Mouse (Mus musculus): ENCODE data around the gene Mertk. TPM values are rescaled to one million over a fixed set of nuclear protein-coding genes. Genes with fewer than 3 reads are reported as not detected.

Gene Mertk
- total and polyA plus RNA-seq, 3 experiments, result 0.05 TPM; not detected in 2

DNA sequence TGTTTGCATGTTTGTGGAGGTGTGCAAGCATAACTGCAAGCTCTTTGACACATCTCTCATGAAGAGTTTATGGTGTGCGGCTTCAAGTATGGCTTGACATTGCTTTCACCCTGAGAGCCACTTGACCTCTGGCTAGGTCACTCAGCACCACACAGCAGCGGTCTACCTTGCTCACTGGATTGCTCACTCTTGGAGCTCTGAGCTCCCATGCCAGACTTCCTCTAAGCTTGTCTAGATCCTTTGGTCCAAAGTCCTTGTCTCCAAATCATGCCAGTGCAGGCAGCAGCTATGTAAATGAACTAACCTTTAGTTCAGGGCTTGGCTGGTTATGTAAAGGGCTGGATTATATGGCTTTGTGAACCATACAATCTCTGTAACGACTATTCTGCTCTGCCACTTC, 2.3 kb upstream of the Mertk start:
- Histone ChIP-seq H3K27me3 (replicated peaks) (no peaks in the 10 kb centered on the region), H3K4me1 (ENCODE audit: control insufficient read depth in 1 of 2, insufficient read depth in 2 of 2) (peaks cover 0 to 4% of the 10 kb centered on the region in 2 experiments; a peak in 2 of 4 replicates), H3K4me2 (ENCODE audit: insufficient read depth, low read depth, poor library complexity, severe bottlenecking) (no peak overlapping the region), H3K4me3 (replicated peaks in 1 of 3; ENCODE audit: low read depth in 2 of 3, low read length in 2 of 3, poor library complexity in 1 of 3) (no peak overlapping the region), H3K36me3 (replicated peaks in 1 of 2; ENCODE audit: control insufficient read depth in 1 of 2, insufficient read depth in 1 of 2, low read length in 1 of 2) (no peaks in the 10 kb centered on the region), H3K79me2 (replicated peaks; ENCODE audit: control insufficient read depth, extremely low read depth, insufficient read depth, poor library complexity, severe bottlenecking) (no peaks in the 10 kb centered on the region), H3K9me3 (replicated peaks; ENCODE audit: low read length) (no peaks in the 10 kb centered on the region), H3K9ac (ENCODE audit: insufficient read depth, low read depth) (no peak overlapping the region), H3K27ac (ENCODE audit: insufficient read depth, low read depth) (no peak overlapping the region)
- TF ChIP-seq RCOR1 (conservative IDR thresholded peaks at IDR 0.05; ENCODE audit: low read depth, low read length), result no peak
- no peak for TF ChIP-seq BHLHE40 (IDR thresholded peaks at IDR 0.05; ENCODE audit: low read depth, low read length)
- no peak for TF ChIP-seq ZC3H11A (IDR thresholded peaks at IDR 0.05; ENCODE audit: low read depth, low read length)
- TF ChIP-seq CTCF (conservative IDR thresholded peaks at IDR 0.05 in 1 of 2, IDR thresholded peaks at IDR 0.05 in 1 of 2; ENCODE audit: low read depth in 2 of 2, low read length in 2 of 2), result no peak
- TF ChIP-seq PAX5 (IDR thresholded peaks at IDR 0.05; ENCODE audit: low read length), result no peak
- TF ChIP-seq IRF4 (IDR thresholded peaks at IDR 0.05; ENCODE audit: low read depth, low read length), result no peak
- no peak for TF ChIP-seq MAFK (IDR thresholded peaks at IDR 0.05; ENCODE audit: insufficient replicate concordance, low read length)
- no peak for TF ChIP-seq UBTF (IDR thresholded peaks at IDR 0.05; ENCODE audit: low read depth, low read length)
- TF ChIP-seq MAX (IDR thresholded peaks at IDR 0.05; ENCODE audit: low read length), result no peak
- no peak for TF ChIP-seq MYC (IDR thresholded peaks at IDR 0.05; ENCODE audit: low read depth, low read length)
- TF ChIP-seq USF1 (IDR thresholded peaks at IDR 0.05; ENCODE audit: low read depth, low read length), result no peak
- TF ChIP-seq MXI1 (IDR thresholded peaks at IDR 0.05; ENCODE audit: low read depth, low read length), result no peak
- no peak for TF ChIP-seq TBP (conservative IDR thresholded peaks at IDR 0.05; ENCODE audit: low read depth, low read length)
- TF ChIP-seq ZMIZ1 (IDR thresholded peaks at IDR 0.05; ENCODE audit: low read depth, low read length), result no peak
- TF ChIP-seq JUND (conservative IDR thresholded peaks at IDR 0.05; ENCODE audit: low read depth, low read length), result no peak
- no peak for TF ChIP-seq ETS1 (conservative IDR thresholded peaks at IDR 0.05; ENCODE audit: low read depth, low read length)
- no peak for TF ChIP-seq SIN3A (IDR thresholded peaks at IDR 0.05; ENCODE audit: low read length)
- TF ChIP-seq SMC3 (IDR thresholded peaks at IDR 0.05; ENCODE audit: low read depth, low read length), result no peak
- dilution Hi-C loops (cut with MboI; ENCODE audit: extremely low pct_ligation_motif_present, extremely low pct_unique_long_range_greater_than_20kb, low sequenced_read_pairs), result no loop called here
- in situ Hi-C loops (cut with MboI; ENCODE audit: low pct_ligation_motif_present, low pct_unique_long_range_greater_than_20kb, low sequenced_read_pairs), result loop anchor here (5.0 to 25.0 kb wide), 2 partner anchors 121 to 566 kb away; partner anchors contain the start of gene Tmem87b
- DNase-seq (ENCODE audit: extremely low read depth), result no peak

DNA sequence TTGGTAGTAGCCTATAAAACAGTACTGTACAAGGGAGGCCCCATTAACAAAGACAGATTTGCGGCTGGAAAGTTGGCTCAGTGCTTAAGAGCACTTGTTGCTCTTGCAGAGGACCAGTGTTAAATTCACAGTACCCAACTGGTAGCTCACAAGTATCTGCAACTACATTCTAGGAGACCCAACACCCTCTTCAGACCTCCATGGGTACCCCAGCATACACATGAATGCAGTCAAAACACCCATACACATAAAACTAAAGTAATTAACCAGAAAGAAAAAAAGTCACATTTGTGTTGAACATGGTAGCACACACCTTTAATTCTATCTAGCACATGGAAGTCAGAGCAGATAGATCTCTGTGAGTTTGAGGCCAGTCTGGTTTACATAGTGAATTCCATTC, 1.7 kb upstream of the Mertk start:
- no peak overlapping the region for H3K4me2 ChIP-seq (ENCODE audit: insufficient read depth, low read depth, poor library complexity, severe bottlenecking)
- no peak for DNase-seq (ENCODE audit: extremely low read depth)
- no peaks in the 10 kb centered on the region for H3K9me3 ChIP-seq (replicated peaks; ENCODE audit: low read length)
- TF ChIP-seq ELF1 (IDR thresholded peaks at IDR 0.05; ENCODE audit: low read depth, low read length) (no peak), ZNF384 (IDR thresholded peaks at IDR 0.05; ENCODE audit: low read depth, low read length) (no peak), CHD1 (IDR thresholded peaks at IDR 0.05; ENCODE audit: low read depth, low read length) (no peak), MXI1 (IDR thresholded peaks at IDR 0.05; ENCODE audit: low read depth, low read length) (no peak), POLR2A (IDR thresholded peaks at IDR 0.05; ENCODE audit: low read depth, low read length) (no peak), RAD21 (IDR thresholded peaks at IDR 0.05; ENCODE audit: low read depth, low read length) (no peak), PAX5 (IDR thresholded peaks at IDR 0.05; ENCODE audit: low read length) (no peak)
- H3K27me3 ChIP-seq (replicated peaks), result no peaks in the 10 kb centered on the region
- H3K79me2 ChIP-seq (replicated peaks; ENCODE audit: control insufficient read depth, extremely low read depth, insufficient read depth, poor library complexity, severe bottlenecking), result no peaks in the 10 kb centered on the region
- H3K36me3 ChIP-seq (replicated peaks in 1 of 2; ENCODE audit: control insufficient read depth in 1 of 2, insufficient read depth in 1 of 2, low read length in 1 of 2), result no peaks in the 10 kb centered on the region
- H3K27ac ChIP-seq (ENCODE audit: insufficient read depth, low read depth), result no peak overlapping the region
- no peak overlapping the region for H3K9ac ChIP-seq (ENCODE audit: insufficient read depth, low read depth)
- dilution Hi-C loops (cut with MboI; ENCODE audit: extremely low pct_ligation_motif_present, extremely low pct_unique_long_range_greater_than_20kb, low sequenced_read_pairs) (no loop called here), in situ Hi-C loops (cut with MboI; ENCODE audit: low pct_ligation_motif_present, low pct_unique_long_range_greater_than_20kb, low sequenced_read_pairs) (loop anchor here (5.0 to 25.0 kb wide), 2 partner anchors 120 to 565 kb away; partner anchors contain the start of gene Tmem87b)
- no peak overlapping the region for H3K4me3 ChIP-seq (replicated peaks in 1 of 3; ENCODE audit: low read depth in 2 of 3, low read length in 2 of 3, poor library complexity in 1 of 3)
- H3K4me1 ChIP-seq (ENCODE audit: control insufficient read depth in 1 of 2, insufficient read depth in 2 of 2), result peaks cover 0 to 4% of the 10 kb centered on the region in 2 experiments; a peak in 2 of 4 replicates
